Mouse (Mus musculus) C2C12 (cell line): Measurements from ENCODE around the gene Hs3st4. TPM values are rescaled to one million over a fixed set of nuclear protein-coding genes. Genes with fewer than 3 reads are reported as not detected.

Source experiments
- H3K27me3 ChIP-seq: one replicate; pipeline ENCODE4 v1.6.1; 2011; ENCODE audit not compliant: control insufficient read depth, insufficient read depth, insufficient read length
- H3K36me3 ChIP-seq: one replicate; pipeline ENCODE4 v1.6.1; 2011; ENCODE audit not compliant: control insufficient read depth, insufficient read depth
- H3K4me3 ChIP-seq: one replicate; pipeline ENCODE4 v1.5.1; 2011; ENCODE audit warnings: mild to moderate bottlenecking, control low read depth; ENCODE audit not compliant: poor library complexity, insufficient read depth, severe bottlenecking
- H3K79me2 ChIP-seq: one replicate; pipeline ENCODE4 v1.6.1; 2011; ENCODE audit not compliant: control insufficient read depth, insufficient read depth
- H3K79me3 ChIP-seq: one replicate; pipeline ENCODE4 v1.6.1; 2011; ENCODE audit warnings: low read depth, control low read depth
- H3ac ChIP-seq: one replicate; pipeline ENCODE3; 2011; ENCODE audit warnings: low read depth; ENCODE audit not compliant: control insufficient read depth, insufficient read length
- CEBPB ChIP-seq: IDR thresholded peaks from one replicate; pipeline ENCODE4 v1.6.1; 2011; ENCODE audit warnings: low read depth, mild to moderate bottlenecking, control low read depth, moderate library complexity
- CTCF ChIP-seq: IDR thresholded peaks from one replicate; pipeline ENCODE4 v1.5.1; 2011; ENCODE audit not compliant: control insufficient read depth, insufficient read depth, insufficient read length
- FOSL1 ChIP-seq: IDR thresholded peaks from one replicate; pipeline ENCODE4 v1.8.0; 2011; ENCODE audit warnings: mild to moderate bottlenecking, low read length; ENCODE audit not compliant: poor library complexity, insufficient read depth, severe bottlenecking
- MAX ChIP-seq: IDR thresholded peaks from one replicate; pipeline ENCODE4 v1.6.1; 2011; ENCODE audit warnings: mild to moderate bottlenecking, control low read depth
- MYOD1 ChIP-seq: IDR thresholded peaks from one replicate; pipeline ENCODE4 v1.6.1; 2011; ENCODE audit warnings: low read depth; ENCODE audit not compliant: control insufficient read depth, insufficient read length
- MYOG ChIP-seq: IDR thresholded peaks from one replicate; pipeline ENCODE4 v1.6.1; 2011; ENCODE audit not compliant: control insufficient read depth, insufficient read length; ENCODE audit errors: extremely low read depth
- USF1 ChIP-seq: IDR thresholded peaks from one replicate; pipeline ENCODE4 v1.6.1; 2011; ENCODE audit warnings: low read depth, mild to moderate bottlenecking, control low read depth, moderate library complexity
- polyA plus RNA-seq: library from polyadenylated mRNA; unstranded; fragments of >200 nt; fragmentation: generic; extraction: Trizol; gene quantifications from one replicate; pipeline ENCODE4 v1.2.1, GENCODE M21; 2012; ENCODE audit warnings: missing spikeins

Hs3st4 gene
- polyA plus RNA-seq, 1 experiment, result not detected

DNA sequence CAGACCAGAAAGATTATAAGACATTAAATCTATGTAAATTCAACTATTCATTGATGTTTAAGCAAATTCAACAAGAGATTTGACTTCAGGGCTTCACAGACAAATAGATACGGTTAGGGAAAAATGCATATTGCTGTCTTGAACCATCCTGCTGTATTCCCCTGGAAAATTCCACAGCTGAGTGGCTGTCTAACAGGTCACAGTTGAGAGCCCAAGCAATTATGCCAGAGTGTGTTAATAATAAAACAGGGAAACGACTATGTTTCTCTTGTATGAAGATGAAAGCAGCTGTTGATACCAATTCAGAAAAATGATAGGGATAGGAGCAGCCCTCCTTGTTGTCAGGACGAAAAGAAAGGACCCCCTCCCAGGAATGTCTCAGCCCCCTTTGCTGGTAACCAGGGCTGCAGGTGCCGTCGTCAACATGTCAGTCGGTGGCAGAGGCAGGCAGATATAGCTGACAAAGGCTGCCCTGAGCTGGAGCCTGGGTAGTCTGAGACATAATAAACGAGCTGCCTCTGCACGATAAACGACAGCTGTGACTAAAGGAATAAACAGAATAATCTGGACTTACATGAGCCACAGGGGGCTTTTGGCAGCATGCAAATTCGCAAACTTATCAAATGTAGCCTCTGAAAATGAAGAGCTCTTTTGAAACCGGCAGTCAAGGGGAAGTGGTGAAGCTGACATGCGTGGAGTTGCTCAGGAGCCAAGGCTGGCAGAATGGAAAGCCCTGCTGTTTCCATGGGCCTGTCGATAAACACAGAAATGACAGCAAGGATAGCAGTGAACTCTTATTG lies 364.7 kb downstream of the Hs3st4 start:
- no peaks in the 10 kb centered on the region for H3K27me3 ChIP-seq
- H3K79me3 ChIP-seq, result no peaks in the 10 kb centered on the region
- no peak for TF ChIP-seq MAX
- TF ChIP-seq CEBPB, result no peak
- no peak overlapping the region for H3ac ChIP-seq
- no peaks in the 10 kb centered on the region for H3K79me2 ChIP-seq
- no peak overlapping the region for H3K4me3 ChIP-seq
- H3K36me3 ChIP-seq, result no peaks in the 10 kb centered on the region

DNA sequence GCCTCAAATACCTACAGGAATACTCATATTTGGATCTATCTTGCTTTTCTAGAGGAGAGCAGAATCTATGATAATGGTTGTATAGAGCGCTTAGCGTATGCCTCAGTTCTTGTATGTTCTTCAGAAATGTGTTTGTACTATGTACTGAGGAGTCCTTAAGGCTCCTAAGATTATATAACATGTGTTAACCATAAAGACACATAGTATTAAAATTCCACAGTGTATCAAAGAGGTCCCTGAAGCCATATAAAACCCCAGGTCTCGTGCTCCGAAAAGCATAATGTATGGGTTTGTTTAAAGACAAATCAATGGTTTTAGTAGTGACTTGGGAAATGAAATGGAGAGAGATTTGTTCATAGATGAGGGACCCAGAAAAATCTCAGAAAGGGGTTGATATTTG lies 371.4 kb downstream of the Hs3st4 start:
- Histone ChIP-seq H3K4me3 (no peak overlapping the region), H3K36me3 (no peaks in the 10 kb centered on the region), H3K27me3 (no peaks in the 10 kb centered on the region), H3K79me2 (no peaks in the 10 kb centered on the region), H3K79me3 (no peaks in the 10 kb centered on the region), H3ac (no peak overlapping the region)
- TF ChIP-seq MYOD1 (no peak), MYOG (no peak), FOSL1 (no peak), MAX (no peak), CTCF (no peak), USF1 (no peak), CEBPB (no peak)

DNA sequence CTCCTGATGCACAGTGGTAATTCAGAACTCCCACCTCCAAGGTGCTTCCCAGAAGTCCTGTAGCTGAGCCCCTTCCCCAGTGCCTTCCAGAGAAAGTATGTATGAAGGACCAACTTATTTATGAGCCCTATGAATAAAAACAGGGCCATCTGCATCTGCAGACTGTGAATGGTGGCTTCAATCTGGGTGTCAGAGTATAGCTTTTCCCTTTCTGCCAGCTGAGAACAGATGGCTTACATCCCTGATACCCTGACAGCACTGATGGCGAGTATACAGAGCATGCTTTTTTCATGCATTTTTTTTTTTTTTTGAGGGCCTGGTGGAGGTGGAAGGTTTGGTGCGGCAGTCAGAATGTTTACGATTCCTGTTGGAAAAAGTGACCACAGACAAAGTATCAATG lies 375.4 kb downstream of the Hs3st4 start:
- Histone ChIP-seq H3K4me3 (no peak overlapping the region), H3K79me3 (no peaks in the 10 kb centered on the region), H3K79me2 (no peaks in the 10 kb centered on the region), H3ac (no peak overlapping the region), H3K27me3 (no peaks in the 10 kb centered on the region), H3K36me3 (no peaks in the 10 kb centered on the region)
- TF ChIP-seq USF1, result no peak
- TF ChIP-seq CTCF, result no peak
- no peak for TF ChIP-seq MAX
- TF ChIP-seq MYOG, result no peak
- TF ChIP-seq CEBPB, result no peak
- TF ChIP-seq FOSL1, result no peak
- no peak for TF ChIP-seq MYOD1

DNA sequence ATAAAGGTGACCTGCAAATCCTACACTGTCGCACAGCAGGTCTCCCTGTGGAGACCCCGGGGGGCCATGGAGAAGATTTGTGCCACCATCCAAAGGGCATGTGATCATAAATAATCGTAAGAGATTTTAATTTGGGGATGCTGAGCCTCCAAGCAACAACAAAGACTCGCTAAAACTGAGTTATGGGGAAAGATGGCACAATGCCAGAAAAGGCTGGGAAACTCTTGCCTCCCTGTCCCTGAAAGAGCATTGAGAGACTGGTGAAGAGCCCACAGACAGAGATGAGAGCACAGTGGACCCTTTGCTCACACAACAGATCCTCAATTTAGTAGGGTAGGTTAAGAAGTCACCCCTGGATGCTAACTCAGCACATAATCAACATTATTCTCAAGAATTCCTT lies 377.2 kb downstream of the Hs3st4 start:
- Histone ChIP-seq H3K36me3 (no peaks in the 10 kb centered on the region), H3K27me3 (no peaks in the 10 kb centered on the region), H3K79me3 (no peaks in the 10 kb centered on the region), H3K79me2 (no peaks in the 10 kb centered on the region), H3K4me3 (no peak overlapping the region), H3ac (no peak overlapping the region)
- no peak for TF ChIP-seq CTCF
- TF ChIP-seq MAX, result no peak
- no peak for TF ChIP-seq MYOG
- no peak for TF ChIP-seq CEBPB
- no peak for TF ChIP-seq FOSL1
- no peak for TF ChIP-seq USF1
- no peak for TF ChIP-seq MYOD1

DNA sequence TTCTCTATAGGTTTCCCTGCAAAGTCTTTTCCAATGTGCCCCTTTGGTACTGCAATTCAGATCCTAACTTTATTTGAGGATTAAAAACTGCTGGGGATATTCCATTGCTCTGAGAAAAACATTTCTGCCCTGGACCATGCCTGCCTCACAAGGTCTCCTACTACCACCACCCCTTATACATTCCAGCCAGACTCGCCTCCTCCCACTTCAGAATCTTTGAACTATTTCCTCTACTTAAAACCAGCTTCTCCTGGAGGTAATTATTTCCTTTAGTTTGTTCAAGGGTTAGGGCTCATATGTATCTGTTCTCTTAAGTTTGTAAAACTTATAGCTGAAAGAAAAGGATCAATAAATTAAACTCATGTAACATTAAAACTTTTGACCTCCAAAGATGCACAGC lies 389.6 kb downstream of the Hs3st4 start:
- no peak for TF ChIP-seq USF1
- no peak for TF ChIP-seq MYOD1
- no peak for TF ChIP-seq MYOG
- TF ChIP-seq MAX, result no peak
- TF ChIP-seq CEBPB, result no peak
- no peak for TF ChIP-seq CTCF
- TF ChIP-seq FOSL1, result no peak
- Histone ChIP-seq H3K79me3 (no peaks in the 10 kb centered on the region), H3ac (no peak overlapping the region), H3K4me3 (no peak overlapping the region), H3K79me2 (no peaks in the 10 kb centered on the region), H3K36me3 (no peaks in the 10 kb centered on the region), H3K27me3 (no peaks in the 10 kb centered on the region)

DNA sequence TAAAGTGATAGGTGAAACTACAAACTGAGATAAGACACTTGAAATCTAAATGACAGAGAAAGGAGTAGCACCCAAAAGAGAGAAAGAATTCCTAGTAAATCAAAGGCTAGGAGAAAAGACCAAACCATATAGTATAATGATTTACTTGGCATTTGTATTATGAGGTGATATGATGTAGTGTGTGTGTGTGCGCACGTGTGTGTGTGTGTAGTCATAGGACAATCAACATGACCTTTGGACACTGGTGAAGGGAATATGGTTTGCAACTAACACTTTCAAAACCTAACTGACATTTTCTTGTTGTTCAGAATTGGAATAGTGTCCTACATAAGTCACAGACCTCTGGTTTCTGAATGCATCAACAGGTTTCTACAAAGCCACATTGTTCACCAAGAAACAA lies 390.0 kb downstream of the Hs3st4 start:
- H3K27me3 ChIP-seq, result no peaks in the 10 kb centered on the region
- H3K79me2 ChIP-seq, result no peaks in the 10 kb centered on the region
- no peak overlapping the region for H3ac ChIP-seq
- TF ChIP-seq MYOD1 (no peak), USF1 (no peak), CEBPB (no peak), MYOG (no peak), MAX (no peak), CTCF (no peak), FOSL1 (no peak)
- H3K36me3 ChIP-seq, result no peaks in the 10 kb centered on the region
- H3K4me3 ChIP-seq, result no peak overlapping the region
- no peaks in the 10 kb centered on the region for H3K79me3 ChIP-seq
